Mouse (Mus musculus): ENCODE data around the gene Slc10a7.

Gene Slc10a7

GRCm38 (mm10) chr8:78549971-78550751, 41.0 kb downstream of the Slc10a7 start:
- DNase-seq: peak; percentile 25

DNA sequence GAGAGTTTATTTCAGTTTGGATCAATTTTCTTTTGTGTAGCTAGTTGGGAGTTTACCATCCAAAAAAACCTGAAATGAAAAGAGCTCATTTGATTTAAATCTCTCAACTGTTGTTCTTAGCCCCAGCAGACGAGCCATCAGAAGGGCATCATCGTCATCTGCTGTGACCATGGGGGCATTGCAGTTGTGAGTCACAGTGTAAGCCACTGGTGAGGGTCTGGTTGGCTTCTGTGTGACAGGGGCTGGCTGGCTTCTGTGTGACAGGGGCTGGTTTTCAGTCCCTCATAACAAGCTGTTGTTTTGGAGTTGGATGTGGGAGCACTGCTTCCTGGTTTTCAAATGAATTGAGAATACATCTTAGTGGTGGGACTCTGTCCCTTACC, 41.6 kb downstream of the Slc10a7 start:
- DNase-seq: no peak

GRCm38 (mm10) chr8:78555817-78556216, 46.7 kb downstream of the Slc10a7 start:
- no peak for DNase-seq

GRCm38 (mm10) chr8:78556773-78557434, 47.8 kb downstream of the Slc10a7 start:
- peak; percentile 59 for DNase-seq

GRCm38 (mm10) chr8:78561620-78562019, 52.5 kb downstream of the Slc10a7 start:
- no peak for DNase-seq

DNA sequence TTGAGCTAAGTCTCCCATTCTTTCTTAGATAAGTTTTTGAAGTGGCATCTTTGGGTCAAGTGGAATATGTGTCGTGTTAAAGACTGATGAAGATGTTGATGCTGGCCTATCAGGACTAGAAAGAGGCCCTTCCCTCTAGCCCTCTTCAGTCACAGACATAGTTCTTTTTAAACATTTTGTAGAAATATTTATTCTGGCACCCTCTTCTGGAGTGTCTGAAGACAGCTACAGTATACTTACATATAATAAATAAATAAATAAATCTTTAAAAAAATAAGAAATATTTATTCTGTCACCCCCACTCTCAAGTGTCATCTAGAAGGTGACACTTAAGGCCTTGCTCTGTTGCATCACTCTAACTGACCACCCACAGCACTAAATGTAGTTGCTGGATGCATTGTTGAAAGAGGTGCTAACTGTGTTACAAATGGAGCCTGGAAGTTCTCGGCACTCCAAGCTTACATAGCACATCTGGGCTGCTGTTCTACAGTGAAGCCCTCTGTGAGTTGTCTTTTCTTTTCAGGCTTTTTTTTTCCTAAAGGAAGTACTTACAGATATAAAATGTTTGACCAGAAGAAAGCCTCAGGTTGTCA, 54.4 kb downstream of the Slc10a7 start:
- no peak for DNase-seq

- no peak for DNase-seq
Observed at GRCm38 (mm10) chr8:78564200-78564599, 55.1 kb downstream of the Slc10a7 start.

GRCm38 (mm10) chr8:78568196-78568595, 59.0 kb downstream of the Slc10a7 start:
- DNase-seq: no peak

DNA sequence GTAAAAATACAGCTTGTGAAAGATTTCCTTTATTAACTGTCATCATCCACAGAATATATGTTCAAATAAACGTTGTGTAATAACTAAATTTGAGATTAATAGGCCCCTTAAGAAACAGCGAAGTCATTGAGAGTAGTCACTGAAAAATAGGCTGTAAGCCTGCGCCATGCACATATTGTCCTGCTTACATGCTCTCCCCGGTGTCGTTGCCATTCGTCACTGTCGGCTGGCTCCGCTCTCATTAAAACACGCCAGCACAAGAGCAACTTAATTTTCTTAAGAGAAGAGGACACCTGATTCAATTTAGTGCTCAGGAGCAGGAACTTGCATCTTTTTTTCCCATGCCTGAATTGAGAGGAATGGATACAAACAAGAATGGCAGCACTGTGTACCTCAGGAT, 62.4 kb downstream of the Slc10a7 start:
- peak; percentile 29 for DNase-seq

- no peak for DNase-seq
Observed at GRCm38 (mm10) chr8:78574207-78574606, 65.1 kb downstream of the Slc10a7 start.

DNA sequence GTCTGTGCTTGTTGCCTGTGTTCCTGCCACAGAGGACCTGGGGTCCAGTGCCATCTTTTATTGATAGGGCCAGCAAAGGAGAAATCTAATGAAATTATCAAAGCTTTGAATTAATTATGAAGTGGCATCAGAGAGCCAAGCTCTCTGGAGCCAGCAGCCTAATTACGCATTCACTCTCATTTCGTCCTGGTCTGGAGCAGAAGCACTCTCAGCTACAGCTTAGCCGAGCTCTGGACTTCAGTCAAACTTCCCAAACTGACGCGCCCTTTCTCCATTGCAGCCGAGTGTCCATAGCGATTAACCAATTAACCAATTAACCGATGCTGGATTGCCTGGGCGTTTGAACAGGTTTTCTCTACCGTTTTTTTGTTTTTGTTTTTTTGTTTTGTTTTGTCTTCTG, 68.4 kb downstream of the Slc10a7 start:
- DNase-seq: no peak

GRCm38 (mm10) chr8:78578036-78578435, 68.9 kb downstream of the Slc10a7 start:
- no peak for DNase-seq

GRCm38 (mm10) chr8:78584011-78584776, 75.0 kb downstream of the Slc10a7 start:
- no peak for DNase-seq

DNA sequence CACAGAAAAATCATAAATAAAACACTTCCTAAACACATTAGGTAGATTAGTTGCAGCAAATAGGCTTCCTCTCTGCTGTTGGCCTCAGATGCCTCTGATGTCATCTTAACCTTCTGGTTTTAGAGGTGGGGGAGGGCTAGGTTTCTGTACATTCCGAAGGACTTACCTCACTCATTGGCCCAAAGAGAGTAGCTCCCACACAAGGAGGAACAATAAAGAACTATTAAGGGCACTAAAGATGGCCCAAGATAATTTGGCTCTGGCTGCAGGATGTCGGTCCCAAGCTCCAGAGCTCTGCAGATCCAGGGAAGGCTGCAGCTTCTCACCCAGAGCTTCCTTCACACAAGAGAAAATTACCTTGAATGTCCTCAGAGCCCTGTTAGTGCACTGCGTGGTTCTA, 75.7 kb downstream of the Slc10a7 start:
- no peak for DNase-seq

- peak; percentile 54 for DNase-seq
Observed at GRCm38 (mm10) chr8:78595481-78595908, 86.3 kb downstream of the Slc10a7 start.

DNA sequence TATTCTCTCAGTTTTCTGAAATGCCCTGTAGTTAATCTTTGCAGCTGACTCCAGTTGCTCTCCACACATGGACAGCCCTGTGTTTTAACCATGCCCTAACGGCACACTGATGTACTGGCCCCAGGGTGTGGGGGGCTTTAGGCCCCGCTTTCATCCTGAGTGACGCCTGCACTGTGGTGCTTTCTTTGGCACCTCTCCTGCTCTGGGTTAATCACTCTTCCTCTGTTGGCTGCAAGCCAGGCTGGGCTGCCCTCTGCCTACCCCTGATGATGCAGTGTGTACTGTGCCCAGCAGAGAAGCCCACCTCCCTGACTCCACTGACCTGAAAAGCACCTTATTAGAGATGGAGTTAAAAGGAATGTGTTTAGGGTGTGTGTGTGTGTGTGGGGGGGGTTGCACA, 89.1 kb downstream of the Slc10a7 start:
- no peak for DNase-seq

DNA sequence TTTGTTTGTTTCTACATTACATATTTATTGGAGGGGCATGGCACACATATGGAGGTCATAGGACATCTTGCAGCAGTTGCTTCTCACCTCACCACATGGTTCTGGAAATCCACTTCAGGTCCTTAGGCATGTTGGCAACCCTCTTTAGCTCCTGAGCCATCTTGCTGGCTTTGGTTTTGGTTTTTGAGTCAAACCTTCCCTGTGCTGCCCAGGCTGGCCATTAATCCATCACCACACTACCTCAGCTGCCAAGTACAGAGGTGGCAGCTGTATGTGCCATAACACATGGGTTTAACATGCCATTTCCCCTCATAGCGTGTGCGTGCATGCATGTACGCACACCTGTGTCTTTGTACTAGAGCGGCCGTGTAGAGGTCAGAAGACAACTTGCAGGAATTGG, 93.9 kb downstream of the Slc10a7 start:
- DNase-seq: no peak

GRCm38 (mm10) chr8:78604426-78604825, 95.3 kb downstream of the Slc10a7 start:
- DNase-seq: no peak

DNA sequence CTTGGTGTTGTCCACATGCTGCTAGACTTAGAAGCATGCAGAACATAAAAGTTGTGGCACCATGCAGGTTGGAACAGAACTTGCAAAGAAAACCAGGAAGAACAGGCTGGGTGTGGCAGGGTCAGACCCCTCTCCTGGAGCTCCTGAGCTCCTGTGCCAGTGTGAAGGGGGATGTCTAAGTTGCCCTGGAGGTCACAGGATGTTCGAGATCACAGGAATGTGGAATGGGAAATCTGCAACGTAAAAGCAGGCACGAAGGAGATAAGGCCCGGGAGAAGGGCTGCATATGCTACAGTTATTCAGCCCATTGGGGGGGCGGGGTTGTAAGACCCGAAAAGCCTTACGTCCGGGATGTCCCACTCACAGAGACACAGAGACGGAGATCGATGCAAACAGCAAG, 100.2 kb downstream of the Slc10a7 start:
- DNase-seq: no peak

DNA sequence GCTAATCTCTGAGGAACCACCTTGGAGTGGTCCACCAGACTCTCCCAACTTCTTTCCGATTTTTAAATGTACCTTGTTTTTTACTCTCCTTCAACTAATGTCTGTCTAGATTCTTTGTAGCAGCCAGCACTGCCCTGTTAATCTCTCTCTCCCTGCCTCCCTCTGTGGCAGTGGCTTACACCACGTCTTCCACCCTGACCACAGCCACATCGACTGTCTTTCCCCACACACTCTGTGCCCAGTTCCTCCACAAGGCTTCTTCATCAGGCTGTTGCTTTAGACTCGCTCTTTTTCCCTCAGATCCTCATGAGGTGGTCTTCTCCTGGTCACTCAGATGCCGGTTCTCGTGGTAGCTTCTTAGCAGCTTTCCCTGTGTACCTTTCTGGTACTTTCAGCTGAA, 101.9 kb downstream of the Slc10a7 start:
- no peak for DNase-seq

DNA sequence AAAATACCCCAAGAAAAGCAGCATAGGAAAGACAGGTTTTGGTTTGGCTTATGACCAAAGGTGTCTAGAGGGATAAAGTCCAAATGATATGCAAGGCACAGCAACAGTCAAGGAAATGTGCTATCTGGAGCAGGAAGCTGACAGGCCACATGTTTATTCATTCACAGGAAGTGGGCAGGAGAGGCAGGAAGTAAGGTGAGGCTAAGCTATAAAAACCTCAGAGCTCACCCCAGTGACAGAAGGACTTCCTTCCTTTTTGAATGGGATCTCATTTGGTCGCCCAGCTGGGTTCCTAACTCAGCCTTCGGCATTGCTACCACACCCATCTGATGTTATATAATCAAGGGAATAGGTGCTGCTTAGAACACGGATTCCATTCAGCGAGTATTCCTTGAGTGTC, 113.2 kb downstream of the Slc10a7 start:
- DNase-seq: no peak

DNA sequence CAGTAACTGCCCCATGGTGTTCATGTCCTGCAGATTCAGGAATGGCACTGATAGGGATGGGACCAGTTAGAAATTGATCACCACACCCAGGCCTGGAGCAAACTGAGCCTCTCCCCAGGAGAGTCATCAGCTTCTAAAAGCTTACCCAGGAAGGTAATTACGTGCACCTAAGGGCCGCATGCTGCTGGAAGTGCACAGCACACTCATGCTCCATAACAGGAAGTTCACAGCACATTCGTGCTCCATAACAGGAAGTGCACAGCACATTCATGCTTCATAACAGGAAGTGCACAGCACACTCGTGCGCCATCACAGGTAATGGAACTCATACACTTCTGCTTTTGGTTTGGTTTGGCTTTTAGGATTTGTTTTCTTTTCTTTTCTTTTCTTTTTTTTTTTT, 114.8 kb downstream of the Slc10a7 start:
- no peak for DNase-seq

DNA sequence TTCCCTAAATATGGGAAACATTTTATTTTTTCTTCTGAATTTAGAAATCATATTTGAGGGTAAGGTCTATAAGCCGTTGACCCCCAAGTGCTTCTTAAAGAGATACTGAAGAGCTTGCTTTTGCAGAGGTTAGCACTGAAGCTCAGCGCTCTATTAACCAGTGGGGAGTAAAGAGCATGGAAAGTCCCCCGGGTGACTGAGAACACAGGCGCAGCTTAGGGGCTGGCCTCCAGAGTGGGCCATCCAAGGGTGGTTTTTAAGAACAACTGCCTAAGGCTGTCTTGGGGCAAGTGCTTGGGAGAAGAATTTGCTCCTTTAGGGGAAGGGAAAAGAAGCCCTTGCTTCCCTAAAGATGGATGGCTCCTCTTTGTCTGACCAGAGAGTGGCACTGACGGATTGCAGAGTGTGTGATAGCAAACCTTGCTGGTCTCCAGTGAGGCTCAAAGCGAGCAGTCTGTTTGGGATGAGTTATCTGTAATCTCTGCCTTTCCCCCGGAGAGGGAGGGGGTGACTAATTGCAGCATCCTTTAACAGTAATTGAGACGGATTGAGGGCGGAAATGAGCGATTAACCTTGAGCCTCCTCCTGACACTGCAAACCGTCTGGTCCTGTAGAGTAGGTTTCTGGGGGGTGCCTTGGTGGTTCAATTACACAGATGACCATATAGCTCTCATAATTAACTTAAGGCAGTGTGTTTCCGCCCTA, 115.7 kb downstream of the Slc10a7 start:
- peak; percentile 57 for DNase-seq

Measured in embryo, embryonic 11 days (tissue).